Mouse (Mus musculus): ENCODE data around the gene C3ar1. TPM values are rescaled to one million over a fixed set of nuclear protein-coding genes. Genes with fewer than 3 reads are reported as not detected.

C3ar1 gene
- polyA plus RNA-seq (2015; fragmentation: Nextera tagmentation; extraction: Ambion mirVana): 2.6 and 2.7 TPM in 2 replicates

DNA sequence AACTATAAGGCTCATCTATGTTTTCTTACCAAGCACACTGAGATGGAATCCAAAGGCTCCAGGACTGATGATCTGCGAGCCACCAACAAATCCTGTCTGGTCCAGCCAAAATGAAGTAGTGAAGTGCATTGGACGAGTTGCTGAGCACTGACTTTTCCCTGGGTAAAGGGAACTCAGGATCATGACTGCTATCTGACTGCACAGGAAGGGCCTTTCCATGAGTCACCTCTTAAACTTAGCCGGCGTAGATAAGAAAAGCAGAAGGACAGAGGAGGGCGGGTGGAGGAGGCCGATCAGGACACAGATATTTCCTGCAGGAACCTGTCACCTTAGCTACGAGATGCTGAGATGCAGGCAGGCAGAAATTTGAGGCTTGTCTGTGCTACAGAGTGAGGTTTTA lies at the start of gene C3ar1:
Gene C3ar1 (minus strand): TSS at position 207 of the 400 bp plus-strand sequence.
- no peaks in the 10 kb centered on the region for H3K4me1 ChIP-seq (replicated peaks)
- no peak within 1 kb of the TSS for H3K9ac ChIP-seq
- no peak for ATAC-seq (ENCODE audit: low read depth)
- no peaks in the 10 kb centered on the region for H3K27me3 ChIP-seq
- H3K9me3 ChIP-seq: peaks cover 3% of the 10 kb centered on the region; the same call in 1 of the 2 replicates
- WGBS: 85% methylated on average over 7 of the region's 7 CpGs
- H3K4me2 ChIP-seq: no peak within 1 kb of the TSS
- no peak within 1 kb of the TSS for H3K27ac ChIP-seq (replicated peaks)
- no peaks in the 10 kb centered on the region for H3K36me3 ChIP-seq
- no peak within 1 kb of the TSS for H3K4me3 ChIP-seq

- Histone ChIP-seq H3K4me2 (no peak overlapping the region), H3K4me1 (replicated peaks) (no peaks in the 10 kb centered on the region), H3K9ac (no peak overlapping the region), H3K4me3 (no peak overlapping the region), H3K27me3 (no peaks in the 10 kb centered on the region), H3K9me3 (no peaks in the 10 kb centered on the region), H3K36me3 (peaks cover 57% of the 10 kb centered on the region), H3K27ac (replicated peaks) (no peak overlapping the region)
- no peak for ATAC-seq (ENCODE audit: low read depth)
- 5% methylated on average over 2 of the region's 2 CpGs for WGBS
These were observed 36.6 kb upstream of the C3ar1 start for GRCm38 (mm10) chr6:122892442-122893049.

DNA sequence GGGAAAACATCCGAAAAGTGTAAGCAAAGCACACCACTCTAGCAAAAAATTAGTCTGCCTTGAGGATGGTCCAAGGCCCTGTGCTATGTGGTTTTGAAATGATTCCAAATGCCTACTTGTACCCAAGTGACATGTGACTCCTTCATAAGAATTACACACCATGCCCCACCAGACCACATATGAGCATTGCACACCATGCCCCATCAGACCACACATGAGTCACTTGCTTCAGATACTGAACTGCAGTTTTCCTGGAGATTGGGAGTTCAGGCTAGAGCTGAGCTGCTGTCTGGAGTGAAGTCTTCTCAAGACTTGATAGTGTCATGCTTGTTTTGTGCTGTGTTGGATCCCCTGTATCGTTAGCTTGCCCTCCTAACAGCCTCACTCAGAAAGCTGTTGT lies 33.6 kb upstream of the C3ar1 start:
- Histone ChIP-seq H3K4me1 (replicated peaks) (no peaks in the 10 kb centered on the region), H3K9ac (no peak overlapping the region), H3K4me2 (no peak overlapping the region), H3K9me3 (no peaks in the 10 kb centered on the region), H3K27me3 (no peaks in the 10 kb centered on the region), H3K36me3 (peaks cover 73% of the 10 kb centered on the region), H3K27ac (replicated peaks) (no peak overlapping the region), H3K4me3 (no peak overlapping the region)
- 92% methylated on average over 2 of the region's 2 CpGs for WGBS
- 0 out of 2 replicates have a peak, but pooled peaks have one; percentile 13 for ATAC-seq (ENCODE audit: low read depth)

DNA sequence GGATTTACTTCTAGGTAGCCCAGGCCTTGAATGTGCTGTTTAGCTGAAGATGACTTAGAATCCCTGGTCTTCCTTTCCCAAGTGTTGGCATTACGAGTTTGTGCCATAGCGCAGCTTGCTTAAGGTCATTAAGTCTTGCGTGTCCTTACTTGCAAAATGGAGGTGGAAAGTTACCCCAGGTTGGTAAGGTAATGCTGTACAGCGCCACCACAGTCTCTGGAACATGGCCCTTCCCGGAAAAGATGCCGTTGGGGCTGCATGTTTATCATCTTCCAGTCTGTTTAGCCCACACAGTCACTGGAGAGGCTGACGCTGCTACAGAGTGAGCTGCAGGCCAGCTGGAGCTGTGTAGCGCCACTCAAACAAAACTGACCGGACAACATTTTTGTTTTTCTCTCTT lies 27.6 kb upstream of the C3ar1 start:
- H3K9me3 ChIP-seq: no peaks in the 10 kb centered on the region
- no peak overlapping the region for H3K9ac ChIP-seq
- H3K36me3 ChIP-seq: peaks cover 94% of the 10 kb centered on the region
- peaks cover 3% of the 10 kb centered on the region; the same call in 1 of the 2 replicates for H3K4me1 ChIP-seq (replicated peaks)
- ATAC-seq (ENCODE audit: low read depth): no peak
- no peak overlapping the region for H3K27ac ChIP-seq (replicated peaks)
- WGBS: 95% methylated on average over 9 of the region's 9 CpGs
- H3K27me3 ChIP-seq: no peaks in the 10 kb centered on the region
- no peak overlapping the region for H3K4me3 ChIP-seq
- H3K4me2 ChIP-seq: no peak overlapping the region

DNA sequence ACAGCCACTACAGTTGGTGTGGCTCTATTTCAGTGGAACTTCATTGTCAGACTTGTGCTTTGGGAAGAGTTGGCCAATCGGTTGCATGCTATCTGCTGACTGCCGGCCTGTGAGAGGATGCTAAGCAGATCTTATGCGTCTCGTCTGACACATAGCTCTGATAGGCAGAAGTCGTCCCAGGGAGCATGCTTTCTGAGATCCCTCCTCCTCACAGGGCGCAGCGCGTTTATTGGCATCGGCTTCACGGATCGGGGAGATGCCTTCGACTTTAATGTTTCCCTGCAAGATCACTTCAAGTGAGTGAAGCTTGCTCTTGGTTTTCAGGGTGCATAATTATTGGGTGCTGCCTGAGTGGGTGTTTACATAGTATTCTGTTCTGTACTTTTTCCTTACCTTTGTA lies 25.3 kb upstream of the C3ar1 start:
- Histone ChIP-seq H3K27ac (replicated peaks) (no peak overlapping the region), H3K4me2 (no peak overlapping the region), H3K4me3 (no peak overlapping the region), H3K4me1 (replicated peaks) (peaks cover 15% of the 10 kb centered on the region), H3K9me3 (no peaks in the 10 kb centered on the region), H3K9ac (no peak overlapping the region), H3K36me3 (peaks cover 78% of the 10 kb centered on the region), H3K27me3 (no peaks in the 10 kb centered on the region)
- WGBS: 95% methylated on average over 12 of the region's 12 CpGs
- no peak for ATAC-seq (ENCODE audit: low read depth)

GRCm38 (mm10) chr6:122879781-122880505 lies 24.0 kb upstream of the C3ar1 start:
- no peak overlapping the region for H3K4me2 ChIP-seq
- peaks cover 28% of the 10 kb centered on the region for H3K4me1 ChIP-seq (replicated peaks)
- H3K36me3 ChIP-seq: peaks cover 65% of the 10 kb centered on the region
- H3K27me3 ChIP-seq: no peaks in the 10 kb centered on the region
- H3K4me3 ChIP-seq: no peak overlapping the region
- ATAC-seq (ENCODE audit: low read depth): no peak
- H3K9ac ChIP-seq: no peak overlapping the region
- no peaks in the 10 kb centered on the region for H3K9me3 ChIP-seq
- WGBS: 92% methylated on average over 7 of the region's 7 CpGs
- H3K27ac ChIP-seq (replicated peaks): no peak overlapping the region

DNA sequence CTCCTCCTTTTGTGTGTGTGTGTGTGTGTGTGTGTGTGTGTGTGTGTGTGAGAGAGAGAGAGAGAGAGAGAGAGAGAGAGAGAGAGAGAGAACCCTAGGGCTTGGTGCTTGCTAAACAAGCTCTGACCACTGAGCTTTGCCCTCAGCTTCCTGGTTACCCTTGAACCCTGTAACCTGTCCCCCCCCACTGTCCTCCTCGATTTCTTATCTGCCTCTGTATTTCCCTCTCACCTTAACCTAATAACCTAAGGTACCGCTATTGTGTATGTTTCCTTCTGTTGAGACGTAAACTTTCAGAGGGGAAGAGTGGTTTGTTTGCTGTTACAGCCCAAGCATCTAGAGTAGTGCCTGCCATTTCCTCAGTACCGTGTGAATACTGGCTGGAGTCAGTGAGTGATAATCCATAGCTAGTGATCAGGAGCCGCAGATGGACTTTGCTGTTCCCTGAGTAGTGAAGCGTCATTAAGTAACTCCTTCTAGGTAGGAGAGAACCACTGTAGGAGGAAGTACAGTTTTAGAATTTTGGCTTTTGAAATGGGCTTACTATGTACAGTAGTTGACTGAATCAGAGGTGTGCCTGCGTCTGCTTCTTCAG lies 23.3 kb upstream of the C3ar1 start:
- WGBS: 91% methylated on average over 7 of the region's 7 CpGs
- Histone ChIP-seq H3K9me3 (no peaks in the 10 kb centered on the region), H3K9ac (no peak overlapping the region), H3K27me3 (no peaks in the 10 kb centered on the region), H3K27ac (replicated peaks) (no peak overlapping the region), H3K4me2 (no peak overlapping the region), H3K4me3 (no peak overlapping the region), H3K36me3 (peaks cover 58% of the 10 kb centered on the region), H3K4me1 (replicated peaks) (peaks cover 28% of the 10 kb centered on the region)
- no peak for ATAC-seq (ENCODE audit: low read depth)

DNA sequence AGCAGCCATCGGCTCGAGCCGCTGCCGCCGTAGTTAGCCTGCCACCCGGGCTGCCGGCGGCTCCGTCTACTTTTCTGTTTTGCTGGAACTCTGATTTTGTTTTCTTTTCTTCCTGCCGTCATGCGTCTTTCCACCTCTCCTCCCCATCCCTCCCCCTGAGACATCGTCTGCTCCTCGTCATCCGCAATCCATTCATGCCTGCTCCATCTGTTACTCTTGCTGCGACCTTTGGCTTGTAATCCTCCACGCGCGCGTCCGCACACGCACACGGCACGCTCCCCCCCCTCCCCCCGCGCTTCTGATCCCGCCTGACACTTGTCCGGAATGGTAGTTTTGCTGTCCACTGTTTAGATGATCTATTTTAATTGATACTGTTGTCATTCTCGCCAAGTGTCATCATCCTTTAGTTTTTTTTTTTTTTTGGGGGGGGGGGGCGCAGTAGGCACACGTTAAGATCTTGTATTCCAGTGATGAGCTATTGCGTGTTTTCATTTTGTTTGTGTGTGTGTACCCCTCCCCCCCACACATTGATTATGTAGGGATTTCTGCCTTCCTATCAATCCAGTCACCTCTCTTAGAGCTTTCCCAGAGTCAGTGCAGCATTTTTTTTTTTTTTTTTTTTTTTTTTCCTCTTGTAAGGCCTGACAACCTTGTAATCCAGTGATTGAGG lies 18.9 kb upstream of the C3ar1 start:
- Histone ChIP-seq H3K9ac (peak overlapping the region; percentile 90), H3K4me3 (peak overlapping the region; percentile 87), H3K4me1 (replicated peaks) (peaks cover 31% of the 10 kb centered on the region), H3K4me2 (peak overlapping the region; percentile 62), H3K27me3 (peaks cover 7% of the 10 kb centered on the region; the same call in 1 of the 2 replicates), H3K9me3 (no peaks in the 10 kb centered on the region), H3K27ac (replicated peaks) (peak overlapping the region; percentile 91), H3K36me3 (peaks cover 17% of the 10 kb centered on the region)
- 1% methylated on average over 31 of the region's 31 CpGs for WGBS
- peak; percentile 80 for ATAC-seq (ENCODE audit: low read depth)

DNA sequence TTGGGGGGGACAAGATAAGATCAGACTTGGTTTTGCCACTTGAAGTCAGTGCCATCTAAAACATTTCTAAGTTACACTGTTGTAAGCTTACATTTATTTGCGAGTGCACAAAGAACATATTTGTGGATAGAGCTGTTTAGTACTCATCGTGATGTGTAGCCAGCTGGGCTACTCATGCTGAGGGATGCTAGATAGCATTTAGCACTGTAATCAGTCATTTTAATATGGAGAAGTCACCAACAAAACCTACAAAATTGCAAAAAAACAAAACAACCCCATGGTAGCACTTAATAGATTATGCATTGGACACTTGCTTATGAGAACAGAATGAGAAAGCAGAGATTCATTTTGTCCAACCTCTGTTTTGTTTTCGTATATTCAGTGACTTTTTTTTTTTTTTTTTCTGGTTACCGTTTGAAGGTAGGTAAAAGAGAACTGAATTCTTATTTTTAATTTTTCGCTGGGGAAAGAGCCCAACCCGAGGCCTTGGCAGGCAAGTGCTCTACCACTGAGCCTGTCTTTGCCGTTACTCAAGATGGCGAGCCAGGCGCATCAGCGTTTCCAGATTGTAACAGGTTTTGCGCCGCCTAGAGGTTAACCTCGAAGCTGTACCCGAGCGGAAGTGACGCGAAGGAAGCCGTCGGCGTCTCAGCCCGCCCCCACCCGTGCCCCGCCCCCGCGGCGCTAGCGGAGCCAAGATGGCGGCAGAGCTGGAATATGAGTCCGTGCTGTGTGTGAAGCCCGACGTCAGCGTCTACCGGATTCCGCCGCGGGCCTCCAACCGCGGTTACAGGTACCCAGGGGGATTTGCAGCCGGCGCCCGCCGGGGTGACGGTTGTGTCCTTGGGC lies 18.1 kb upstream of the C3ar1 start, which contains the start of gene Necap1:
Gene Necap1 (plus strand): TSS at position 604 of the 849 bp plus-strand sequence.
- peaks cover 7% of the 10 kb centered on the region; the same call in 1 of the 2 replicates for H3K27me3 ChIP-seq
- WGBS: 8% methylated on average over 43 of the region's 43 CpGs
- peak within 1 kb of the TSS; percentile 91 for H3K27ac ChIP-seq (replicated peaks)

GRCm38 (mm10) chr6:122872800-122873199 lies 16.8 kb upstream of the C3ar1 start:
- 98% methylated on average over 5 of the region's 5 CpGs for WGBS
- H3K4me3 ChIP-seq: no peak overlapping the region
- peaks cover 3% of the 10 kb centered on the region; the same call in 1 of the 2 replicates for H3K36me3 ChIP-seq
- peaks cover 20% of the 10 kb centered on the region for H3K4me1 ChIP-seq (replicated peaks)
- H3K9me3 ChIP-seq: no peaks in the 10 kb centered on the region
- peaks cover 7% of the 10 kb centered on the region; the same call in 1 of the 2 replicates for H3K27me3 ChIP-seq
- H3K27ac ChIP-seq (replicated peaks): no peak overlapping the region
- no peak for ATAC-seq (ENCODE audit: low read depth)
- H3K9ac ChIP-seq: no peak overlapping the region
- H3K4me2 ChIP-seq: no peak overlapping the region

More for the DNA sequence above, 18.1 kb upstream of the C3ar1 start, which contains the start of gene Necap1:
- peak within 1 kb of the TSS; percentile 62 for H3K4me2 ChIP-seq
- ATAC-seq (ENCODE audit: low read depth): peak; percentile 97
- H3K4me3 ChIP-seq: peak within 1 kb of the TSS; percentile 87
- peaks cover 31% of the 10 kb centered on the region for H3K4me1 ChIP-seq (replicated peaks)
- peak within 1 kb of the TSS; percentile 90 for H3K9ac ChIP-seq
- peaks cover 10% of the 10 kb centered on the region; the same call in 1 of the 2 replicates for H3K36me3 ChIP-seq
- H3K9me3 ChIP-seq: no peaks in the 10 kb centered on the region

DNA sequence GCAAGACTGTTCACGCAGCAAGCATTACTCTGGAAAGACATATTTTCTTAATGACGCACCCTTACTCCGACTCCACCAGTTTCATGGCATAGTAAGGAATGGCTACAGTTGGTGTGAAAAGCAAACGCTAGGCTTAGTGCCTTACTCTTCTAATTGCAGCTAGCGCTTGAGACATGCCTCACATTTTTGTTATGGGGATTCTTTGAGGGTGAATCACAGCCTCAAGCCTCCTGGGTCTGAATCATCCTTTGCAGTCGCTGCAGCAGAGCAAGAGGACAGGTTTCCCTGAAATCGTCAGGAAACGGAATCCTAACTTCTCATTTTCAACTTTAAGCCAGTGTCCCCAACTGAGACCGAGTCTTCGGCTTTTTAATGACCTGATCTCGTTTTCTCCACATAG lies 13.9 kb upstream of the C3ar1 start:
- Histone ChIP-seq H3K9me3 (no peaks in the 10 kb centered on the region), H3K36me3 (no peaks in the 10 kb centered on the region), H3K27ac (replicated peaks) (no peak overlapping the region), H3K9ac (no peak overlapping the region), H3K4me1 (replicated peaks) (0 out of 2 replicates have a peak, but pooled peaks cover 3% of the 10 kb centered on the region), H3K4me3 (no peak overlapping the region), H3K27me3 (peaks cover 7% of the 10 kb centered on the region; the same call in 1 of the 2 replicates), H3K4me2 (no peak overlapping the region)
- 85% methylated on average over 11 of the region's 11 CpGs for WGBS
- no peak for ATAC-seq (ENCODE audit: low read depth)

All from neural tube, embryonic 13.5 days (tissue).